Mouse (Mus musculus): ENCODE data around the gene Abhd12. TPM values are rescaled to one million over a fixed set of nuclear protein-coding genes. Genes with fewer than 3 reads are reported as not detected.
"Not testable (repeated sequence)": the region's sequence is repeated elsewhere in the genome, so short reads cannot be mapped to it uniquely, and the experiment has no call there.

Abhd12 gene
- 10 to 100 TPM; 55.6 to 58.2 TPM for total RNA-seq (2021)
- long read RNA-seq, experiment 1, transcript Abhd12-201 (13 exons, 1,999 nt): major isoform, 51 of 62 reads
- long read RNA-seq, experiment 1, partial matches to known transcripts: 3 of 62 reads
- long read RNA-seq, experiment 1, other reads (novel, unspliced or antisense): 4 of 62 reads
- long read RNA-seq, experiment 2, transcript Abhd12-201 (13 exons, 1,999 nt): major isoform, 28 of 31 reads
- long read RNA-seq, experiment 2, partial matches to known transcripts: 0 of 31 reads
- long read RNA-seq, experiment 2, other reads (novel, unspliced or antisense): 3 of 31 reads

GRCm38 (mm10) chr2:150904272-150904935 lies at the start of gene Abhd12:
Abhd12 (minus strand) TSS chr2:150904741.
- peak; percentile 100 for DNase-seq

GRCm38 (mm10) chr2:150951201-150951600 lies 46.7 kb upstream of the Abhd12 start:
- DNase-seq: no peak

- no peak for DNase-seq
Measured at GRCm38 (mm10) chr2:150950056-150950455, 45.5 kb upstream of the Abhd12 start.

GRCm38 (mm10) chr2:150949652-150950051 lies 45.1 kb upstream of the Abhd12 start:
- no peak for DNase-seq

GRCm38 (mm10) chr2:150948786-150949185 lies 44.2 kb upstream of the Abhd12 start:
- DNase-seq: peak; percentile 25

GRCm38 (mm10) chr2:150947880-150948611 lies 43.5 kb upstream of the Abhd12 start:
- DNase-seq: not testable (repeated sequence)

GRCm38 (mm10) chr2:150947341-150947740 lies 42.8 kb upstream of the Abhd12 start:
- peak; percentile 15 for DNase-seq

- DNase-seq: no peak
Measured at GRCm38 (mm10) chr2:150944017-150944416, 39.5 kb upstream of the Abhd12 start.

- DNase-seq: no peak
Measured at GRCm38 (mm10) chr2:150934659-150935058, 30.1 kb upstream of the Abhd12 start.

GRCm38 (mm10) chr2:150933482-150933881 lies 28.9 kb upstream of the Abhd12 start:
- DNase-seq: no peak

- DNase-seq: no peak
Measured at GRCm38 (mm10) chr2:150930806-150931205, 26.3 kb upstream of the Abhd12 start.

- no peak for DNase-seq
Measured at GRCm38 (mm10) chr2:150929156-150929555, 24.6 kb upstream of the Abhd12 start.

- DNase-seq: peak; percentile 69
Measured at GRCm38 (mm10) chr2:150927038-150927720, 22.6 kb upstream of the Abhd12 start.

GRCm38 (mm10) chr2:150923505-150923904 lies 19.0 kb upstream of the Abhd12 start:
- no peak for DNase-seq

GRCm38 (mm10) chr2:150923026-150923425 lies 18.5 kb upstream of the Abhd12 start:
- no peak for DNase-seq

GRCm38 (mm10) chr2:150922165-150922564 lies 17.6 kb upstream of the Abhd12 start:
- no peak for DNase-seq

GRCm38 (mm10) chr2:150921697-150922096 lies 17.2 kb upstream of the Abhd12 start:
- DNase-seq: peak; percentile 16

- DNase-seq: no peak
Measured at GRCm38 (mm10) chr2:150920543-150920942, 16.0 kb upstream of the Abhd12 start.

- no peak for DNase-seq
Measured at GRCm38 (mm10) chr2:150918720-150919119, 14.2 kb upstream of the Abhd12 start.

GRCm38 (mm10) chr2:150915786-150916185 lies 11.2 kb upstream of the Abhd12 start:
- DNase-seq: no peak

GRCm38 (mm10) chr2:150914781-150915515 lies 10.4 kb upstream of the Abhd12 start:
- DNase-seq: no peak

Data from adrenal gland, postnatal 10 days (tissue).